20 mouse cellular contexts compared by ENCODE assay signal in genomic region chr9:43939336-43939735, GRCm38 (mm10).
A peak's percentile ranks its signal among the peaks of the same experiment; 100 is the strongest.
DNase-seq lines count a peak whose midpoint lies in the region; ATAC-seq and TF ChIP-seq lines count a peak whose summit lies in the region.
"Had no signal": no experiment of that assay in that cellular context is flagged by ENCODE, and none has a peak within 500 bp of the region (broad histone marks: within the 10 kb centered on the region; RNA-seq: fewer than 3 reads in every experiment).

No protein-coding gene starts in this region.

- no peak for ATAC-seq in forebrain, embryonic 14.5 days
- ATAC-seq in forebrain, postnatal 0 days = no peak
- ATAC-seq in hindbrain, embryonic 15.5 days (ENCODE audit: low FRiP score, low read depth) = no peak
- no peak for ATAC-seq in hindbrain, embryonic 12.5 days (ENCODE audit: low FRiP score)
- ATAC-seq in neural tube, embryonic 15.5 days (ENCODE audit: low FRiP score) = no peak
- ATAC-seq: intestine, embryonic 16.5 days had no signal

- no peak overlapping the region for H3K4me3 ChIP-seq in forebrain, embryonic 14.5 days (ENCODE audit: low read depth, low read length)
- H3K4me3 ChIP-seq in forebrain, postnatal 0 days (ENCODE audit: low read depth, low read length) = no peak overlapping the region
- no peak overlapping the region for H3K4me3 ChIP-seq in hindbrain, embryonic 15.5 days
- H3K4me3 ChIP-seq in hindbrain, embryonic 12.5 days = no peak overlapping the region
- H3K4me3 ChIP-seq in neural tube, embryonic 15.5 days (replicated peaks) = no peak overlapping the region
- H3K4me3 ChIP-seq: embryonic facial prominence, embryonic 15.5 days; erythroblast, embryonic 14.5 days; heart, embryonic 13.5 days had no signal

- H3K27me3 ChIP-seq in forebrain, embryonic 14.5 days (replicated peaks; ENCODE audit: control insufficient read depth, insufficient read depth, low read length) = 0 out of 2 replicates have a peak, but pooled peaks cover 17% of the 10 kb centered on the region
- H3K27me3 ChIP-seq in forebrain, postnatal 0 days (ENCODE audit: insufficient read depth, low read length) = 0 out of 2 replicates have a peak, but pooled peaks cover 4% of the 10 kb centered on the region
- no peaks in the 10 kb centered on the region for H3K27me3 ChIP-seq in hindbrain, embryonic 15.5 days
- H3K27me3 ChIP-seq in hindbrain, embryonic 12.5 days = peaks cover 16% of the 10 kb centered on the region
- 0 out of 2 replicates have a peak, but pooled peaks cover 9% of the 10 kb centered on the region for H3K27me3 ChIP-seq in neural tube, embryonic 15.5 days (replicated peaks)

- H3K9me3 ChIP-seq in forebrain, embryonic 14.5 days (replicated peaks; ENCODE audit: control insufficient read depth, low read length) = no peaks in the 10 kb centered on the region
- H3K9me3 ChIP-seq in forebrain, postnatal 0 days (ENCODE audit: low read length) = no peaks in the 10 kb centered on the region
- H3K9me3 ChIP-seq in hindbrain, embryonic 15.5 days = no peaks in the 10 kb centered on the region
- H3K9me3 ChIP-seq in hindbrain, embryonic 12.5 days (replicated peaks) = no peaks in the 10 kb centered on the region
- no peaks in the 10 kb centered on the region for H3K9me3 ChIP-seq in neural tube, embryonic 15.5 days (replicated peaks)
- H3K9me3 ChIP-seq: embryonic facial prominence, embryonic 15.5 days; heart, embryonic 13.5 days had no signal

- H3K36me3 ChIP-seq in forebrain, embryonic 14.5 days (ENCODE audit: control insufficient read depth, insufficient read depth, low read length) = no peaks in the 10 kb centered on the region
- no peaks in the 10 kb centered on the region for H3K36me3 ChIP-seq in forebrain, postnatal 0 days (ENCODE audit: insufficient read depth)
- no peaks in the 10 kb centered on the region for H3K36me3 ChIP-seq in hindbrain, embryonic 15.5 days
- no peaks in the 10 kb centered on the region for H3K36me3 ChIP-seq in hindbrain, embryonic 12.5 days
- H3K36me3 ChIP-seq in neural tube, embryonic 15.5 days = no peaks in the 10 kb centered on the region
- H3K36me3 ChIP-seq: embryonic facial prominence, embryonic 15.5 days; heart, embryonic 13.5 days had no signal

- no peak for TF ChIP-seq CTCF in forebrain, postnatal 0 days (IDR thresholded peaks at IDR 0.05; ENCODE audit: low read depth)

- H3K9ac ChIP-seq in forebrain, embryonic 14.5 days (ENCODE audit: low read length) = no peak overlapping the region
- H3K9ac ChIP-seq in forebrain, postnatal 0 days = no peak overlapping the region
- no peak overlapping the region for H3K9ac ChIP-seq in hindbrain, embryonic 15.5 days
- H3K9ac ChIP-seq in hindbrain, embryonic 12.5 days = no peak overlapping the region
- H3K9ac ChIP-seq in neural tube, embryonic 15.5 days (replicated peaks) = no peak overlapping the region
- H3K9ac ChIP-seq: embryonic facial prominence, embryonic 15.5 days; heart, embryonic 13.5 days had no signal

- no peak overlapping the region; the same call in 1 of the 2 replicates for H3K27ac ChIP-seq in forebrain, embryonic 14.5 days (ENCODE audit: low read depth, low read length)
- H3K27ac ChIP-seq in forebrain, postnatal 0 days (ENCODE audit: low read depth, low read length) = no peak overlapping the region
- H3K27ac ChIP-seq in hindbrain, embryonic 15.5 days (replicated peaks) = peak overlapping the region; percentile 45
- H3K27ac ChIP-seq in hindbrain, embryonic 12.5 days = no peak overlapping the region
- 0 out of 2 replicates have a peak overlapping the region, but pooled peaks have one; percentile 9 for H3K27ac ChIP-seq in neural tube, embryonic 15.5 days (replicated peaks)
- H3K27ac ChIP-seq: embryonic facial prominence, embryonic 15.5 days; heart, embryonic 13.5 days had no signal

- 15% methylated on average over 11 of the region's 11 CpGs for WGBS in forebrain, embryonic 14.5 days
- WGBS in forebrain, postnatal 0 days = 19% methylated on average over 11 of the region's 11 CpGs
- WGBS in hindbrain, embryonic 15.5 days = 48% methylated on average over 11 of the region's 11 CpGs
- 82% methylated on average over 11 of the region's 11 CpGs for WGBS in hindbrain, embryonic 12.5 days
- WGBS in neural tube, embryonic 15.5 days = 42% methylated on average over 11 of the region's 11 CpGs

- peaks cover 29% of the 10 kb centered on the region for H3K4me1 ChIP-seq in forebrain, embryonic 14.5 days (ENCODE audit: control insufficient read depth, insufficient read depth, low read length)
- H3K4me1 ChIP-seq in forebrain, postnatal 0 days (ENCODE audit: insufficient read depth) = peaks cover 3% of the 10 kb centered on the region; the same call in 1 of the 2 replicates
- peaks cover 28% of the 10 kb centered on the region for H3K4me1 ChIP-seq in hindbrain, embryonic 15.5 days (replicated peaks)
- H3K4me1 ChIP-seq in hindbrain, embryonic 12.5 days = peaks cover 32% of the 10 kb centered on the region
- peaks cover 25% of the 10 kb centered on the region for H3K4me1 ChIP-seq in neural tube, embryonic 15.5 days

- peak; percentile 79 for DNase-seq in forebrain, embryonic 14.5 days (ENCODE audit: low spot score)
- no peak for DNase-seq in forebrain, postnatal 0 days
- no peak for DNase-seq in neural tube, embryonic 10.5 days (ENCODE audit: extremely low spot score, low spot score)
- DNase-seq: adrenal gland, adult 8-10 months; adrenal gland, postnatal 36 days; cerebellum, adult 11 months; cerebellum, adult 8-10 months; cerebellum, postnatal 14 days; embryo, embryonic 11 days; gastrocnemius, postnatal 36 days; heart, adult 11 months; heart, postnatal 36 days; kidney, adult 2 months had no signal

- no peak overlapping the region for H3K4me2 ChIP-seq in forebrain, embryonic 14.5 days (ENCODE audit: low read length)
- no peak overlapping the region for H3K4me2 ChIP-seq in forebrain, postnatal 0 days (ENCODE audit: low read depth)
- H3K4me2 ChIP-seq in hindbrain, embryonic 15.5 days = no peak overlapping the region
- H3K4me2 ChIP-seq in hindbrain, embryonic 12.5 days (replicated peaks) = no peak overlapping the region
- no peak overlapping the region for H3K4me2 ChIP-seq in neural tube, embryonic 15.5 days
- H3K4me2 ChIP-seq: embryonic facial prominence, embryonic 15.5 days; heart, embryonic 13.5 days had no signal

Comparison
In these comparisons a context has a peak if more than half of its experiments do, and no peak if none do; other contexts are left out.
1. H3K27ac ChIP-seq: peak in hindbrain, embryonic 15.5 days (single experiment) and neural tube, embryonic 15.5 days (single experiment); none in forebrain, embryonic 14.5 days (single experiment), forebrain, postnatal 0 days (single experiment) and hindbrain, embryonic 12.5 days (single experiment).